Mouse (Mus musculus): ENCODE measurements around the gene Utrn. TPM values are rescaled to one million over a fixed set of nuclear protein-coding genes. Genes with fewer than 3 reads are reported as not detected.
A peak's percentile ranks its signal among the peaks of the same experiment; 100 is the strongest.

Utrn gene
- polyA plus RNA-seq, 1 experiment from 2014 or later = 49.7 TPM

DNA sequence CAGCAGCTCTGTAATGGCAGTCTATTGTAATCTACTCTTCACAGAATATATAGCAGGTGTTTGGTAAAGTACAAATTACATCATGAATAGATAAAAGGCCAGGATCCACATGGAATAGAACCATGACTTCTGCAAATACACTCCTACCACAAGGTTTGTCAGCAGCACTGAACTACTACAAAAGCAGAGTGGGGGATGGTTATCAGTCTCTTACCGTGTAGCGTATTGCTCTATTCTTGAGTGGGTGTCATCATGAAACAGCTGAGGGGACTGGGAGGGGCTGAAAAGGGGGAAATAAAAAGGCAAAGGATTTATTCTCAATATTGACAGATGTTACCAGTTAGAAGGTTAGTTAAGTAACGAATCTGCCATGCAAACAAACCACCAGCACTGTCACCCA lies 454.2 kb downstream of the Utrn start:
- no peak for ATAC-seq (replicated peaks; ENCODE audit: low FRiP score)
- Histone ChIP-seq H3K9ac (ENCODE audit: low read length) (no peak overlapping the region), H3K4me3 (ENCODE audit: low read depth, low read length) (no peak overlapping the region), H3K36me3 (ENCODE audit: control insufficient read depth, insufficient read depth, low read length) (no peaks in the 10 kb centered on the region), H3K27ac (ENCODE audit: low read depth, low read length) (no peak overlapping the region), H3K4me2 (ENCODE audit: low read depth, low read length, severe bottlenecking) (no peak overlapping the region), H3K27me3 (ENCODE audit: control insufficient read depth, insufficient read depth, low read length) (no peaks in the 10 kb centered on the region), H3K4me1 (replicated peaks; ENCODE audit: control insufficient read depth, insufficient read depth, low read length) (no peaks in the 10 kb centered on the region), H3K9me3 (ENCODE audit: control insufficient read depth, low read length) (no peaks in the 10 kb centered on the region)
- no peak for DNase-seq (ENCODE audit: low spot score)
- WGBS = 84% methylated on average over 3 of the region's 3 CpGs

GRCm38 (mm10) chr10:12406338-12407110 lies 462.6 kb downstream of the Utrn start:
- Histone ChIP-seq H3K27me3 (ENCODE audit: control insufficient read depth, insufficient read depth, low read length) (no peaks in the 10 kb centered on the region), H3K36me3 (ENCODE audit: control insufficient read depth, insufficient read depth, low read length) (no peaks in the 10 kb centered on the region), H3K4me1 (replicated peaks; ENCODE audit: control insufficient read depth, insufficient read depth, low read length) (no peaks in the 10 kb centered on the region), H3K9ac (ENCODE audit: low read length) (no peak overlapping the region), H3K4me3 (ENCODE audit: low read depth, low read length) (no peak overlapping the region), H3K27ac (ENCODE audit: low read depth, low read length) (no peak overlapping the region), H3K4me2 (ENCODE audit: low read depth, low read length, severe bottlenecking) (no peak overlapping the region), H3K9me3 (ENCODE audit: control insufficient read depth, low read length) (no peaks in the 10 kb centered on the region)
- ATAC-seq (replicated peaks; ENCODE audit: low FRiP score) (no peak), DNase-seq (ENCODE audit: low spot score) (no peak)
- WGBS = 91% methylated on average over 12 of the region's 12 CpGs

DNA sequence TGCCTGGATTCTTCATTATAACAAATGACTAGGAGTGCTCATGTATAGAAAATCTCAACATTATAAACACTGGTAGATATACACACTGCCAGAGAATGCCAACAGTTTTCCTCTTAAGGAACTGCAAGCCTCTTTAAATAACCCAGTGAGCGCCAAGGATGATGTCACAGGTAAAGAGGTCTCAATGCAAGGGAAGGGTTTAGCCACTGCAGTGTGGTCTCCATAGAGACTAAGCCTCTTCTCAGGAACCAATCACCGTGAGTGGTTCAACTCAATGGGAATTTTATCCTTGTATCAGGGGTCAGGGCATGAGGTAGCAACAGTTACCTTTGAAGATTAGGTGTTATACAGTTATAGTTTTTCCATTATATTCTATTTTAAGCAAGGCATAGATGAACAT lies 469.7 kb downstream of the Utrn start:
- Histone ChIP-seq H3K27ac (ENCODE audit: low read depth, low read length) (no peak overlapping the region), H3K4me3 (ENCODE audit: low read depth, low read length) (no peak overlapping the region), H3K36me3 (ENCODE audit: control insufficient read depth, insufficient read depth, low read length) (no peaks in the 10 kb centered on the region), H3K9me3 (ENCODE audit: control insufficient read depth, low read length) (no peaks in the 10 kb centered on the region), H3K4me1 (replicated peaks; ENCODE audit: control insufficient read depth, insufficient read depth, low read length) (0 out of 2 replicates have a peak, but pooled peaks cover 1% of the 10 kb centered on the region), H3K27me3 (ENCODE audit: control insufficient read depth, insufficient read depth, low read length) (no peaks in the 10 kb centered on the region), H3K9ac (ENCODE audit: low read length) (no peak overlapping the region), H3K4me2 (ENCODE audit: low read depth, low read length, severe bottlenecking) (no peak overlapping the region)
- peak; percentile 86 for ATAC-seq (replicated peaks; ENCODE audit: low FRiP score)
- WGBS = 19% methylated on average over 2 of the region's 2 CpGs
- DNase-seq (ENCODE audit: low spot score) = no peak

- 96% methylated on average over 1 of the region's 1 CpGs for WGBS
Observed at GRCm38 (mm10) chr10:12380139-12380538, 489.0 kb downstream of the Utrn start.

GRCm38 (mm10) chr10:12379123-12379522 lies 490.0 kb downstream of the Utrn start:
- ATAC-seq (replicated peaks; ENCODE audit: low FRiP score) (no peak), DNase-seq (ENCODE audit: low spot score) (no peak)
- Histone ChIP-seq H3K9ac (ENCODE audit: low read length) (no peak overlapping the region), H3K27ac (ENCODE audit: low read depth, low read length) (no peak overlapping the region), H3K27me3 (ENCODE audit: control insufficient read depth, insufficient read depth, low read length) (no peaks in the 10 kb centered on the region), H3K36me3 (ENCODE audit: control insufficient read depth, insufficient read depth, low read length) (no peaks in the 10 kb centered on the region), H3K4me1 (replicated peaks; ENCODE audit: control insufficient read depth, insufficient read depth, low read length) (no peaks in the 10 kb centered on the region), H3K9me3 (ENCODE audit: control insufficient read depth, low read length) (no peaks in the 10 kb centered on the region), H3K4me3 (ENCODE audit: low read depth, low read length) (no peak overlapping the region), H3K4me2 (ENCODE audit: low read depth, low read length, severe bottlenecking) (no peak overlapping the region)
- 100% methylated on average over 1 of the region's 1 CpGs for WGBS

More at GRCm38 (mm10) chr10:12380139-12380538, 489.0 kb downstream of the Utrn start:
- Histone ChIP-seq H3K4me1 (replicated peaks; ENCODE audit: control insufficient read depth, insufficient read depth, low read length) (no peaks in the 10 kb centered on the region), H3K9ac (ENCODE audit: low read length) (no peak overlapping the region), H3K36me3 (ENCODE audit: control insufficient read depth, insufficient read depth, low read length) (no peaks in the 10 kb centered on the region), H3K27me3 (ENCODE audit: control insufficient read depth, insufficient read depth, low read length) (no peaks in the 10 kb centered on the region), H3K4me3 (ENCODE audit: low read depth, low read length) (no peak overlapping the region), H3K27ac (ENCODE audit: low read depth, low read length) (no peak overlapping the region), H3K9me3 (ENCODE audit: control insufficient read depth, low read length) (no peaks in the 10 kb centered on the region), H3K4me2 (ENCODE audit: low read depth, low read length, severe bottlenecking) (no peak overlapping the region)
- DNase-seq (ENCODE audit: low spot score) (no peak), ATAC-seq (replicated peaks; ENCODE audit: low FRiP score) (no peak)

DNA sequence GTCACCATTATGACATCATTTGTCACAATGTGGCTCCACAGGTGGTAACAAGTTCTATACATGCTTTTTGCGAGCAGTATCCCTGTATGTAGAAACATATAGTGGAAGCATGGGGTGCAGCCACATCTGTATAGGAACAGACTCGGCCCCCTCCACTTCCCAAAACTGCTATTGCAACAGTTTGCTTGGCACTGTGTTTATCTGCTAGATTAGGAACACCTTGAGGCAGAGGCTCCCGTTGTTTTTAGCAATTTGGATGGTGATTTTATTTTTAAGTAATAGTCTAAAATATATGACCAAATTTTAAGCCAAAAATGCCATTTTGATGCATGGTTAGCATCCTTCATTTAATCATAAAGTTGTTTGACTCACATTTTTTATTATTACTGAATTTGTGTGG lies 491.4 kb downstream of the Utrn start:
- no peak for DNase-seq (ENCODE audit: low spot score)
- H3K9me3 ChIP-seq (ENCODE audit: control insufficient read depth, low read length) = no peaks in the 10 kb centered on the region
- H3K36me3 ChIP-seq (ENCODE audit: control insufficient read depth, insufficient read depth, low read length) = no peaks in the 10 kb centered on the region
- no peak overlapping the region for H3K9ac ChIP-seq (ENCODE audit: low read length)
- no peaks in the 10 kb centered on the region for H3K4me1 ChIP-seq (replicated peaks; ENCODE audit: control insufficient read depth, insufficient read depth, low read length)
- no peaks in the 10 kb centered on the region for H3K27me3 ChIP-seq (ENCODE audit: control insufficient read depth, insufficient read depth, low read length)
- H3K4me2 ChIP-seq (ENCODE audit: low read depth, low read length, severe bottlenecking) = no peak overlapping the region
- WGBS = 72% methylated on average over 3 of the region's 3 CpGs
- H3K4me3 ChIP-seq (ENCODE audit: low read depth, low read length) = no peak overlapping the region
- no peak for ATAC-seq (replicated peaks; ENCODE audit: low FRiP score)
- H3K27ac ChIP-seq (ENCODE audit: low read depth, low read length) = no peak overlapping the region

DNA sequence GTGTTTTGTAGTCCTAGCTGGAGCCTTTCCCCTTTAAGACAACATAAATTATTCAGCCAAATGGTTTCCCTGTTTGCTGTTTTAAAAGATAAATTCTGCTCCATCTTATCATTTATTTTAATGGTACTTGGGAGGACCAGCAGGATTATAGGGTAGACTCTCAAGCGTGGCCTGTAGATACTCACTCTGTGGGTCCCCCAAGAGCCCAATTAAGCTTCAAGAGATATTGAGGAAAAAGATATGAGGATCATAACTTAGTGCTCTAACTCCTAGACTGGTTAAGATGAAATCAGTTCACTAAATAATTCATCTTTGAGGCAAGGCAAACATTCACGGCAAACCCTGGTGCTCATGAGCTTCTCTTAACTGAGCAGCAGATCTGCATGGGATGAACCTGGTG lies 493.1 kb downstream of the Utrn start:
- Histone ChIP-seq H3K4me1 (replicated peaks; ENCODE audit: control insufficient read depth, insufficient read depth, low read length) (no peaks in the 10 kb centered on the region), H3K4me2 (ENCODE audit: low read depth, low read length, severe bottlenecking) (no peak overlapping the region), H3K27me3 (ENCODE audit: control insufficient read depth, insufficient read depth, low read length) (no peaks in the 10 kb centered on the region), H3K9me3 (ENCODE audit: control insufficient read depth, low read length) (no peaks in the 10 kb centered on the region), H3K9ac (ENCODE audit: low read length) (no peak overlapping the region), H3K36me3 (ENCODE audit: control insufficient read depth, insufficient read depth, low read length) (no peaks in the 10 kb centered on the region), H3K27ac (ENCODE audit: low read depth, low read length) (no peak overlapping the region), H3K4me3 (ENCODE audit: low read depth, low read length) (no peak overlapping the region)
- 84% methylated on average over 2 of the region's 2 CpGs for WGBS
- DNase-seq (ENCODE audit: low spot score) (no peak), ATAC-seq (replicated peaks; ENCODE audit: low FRiP score) (no peak)

DNA sequence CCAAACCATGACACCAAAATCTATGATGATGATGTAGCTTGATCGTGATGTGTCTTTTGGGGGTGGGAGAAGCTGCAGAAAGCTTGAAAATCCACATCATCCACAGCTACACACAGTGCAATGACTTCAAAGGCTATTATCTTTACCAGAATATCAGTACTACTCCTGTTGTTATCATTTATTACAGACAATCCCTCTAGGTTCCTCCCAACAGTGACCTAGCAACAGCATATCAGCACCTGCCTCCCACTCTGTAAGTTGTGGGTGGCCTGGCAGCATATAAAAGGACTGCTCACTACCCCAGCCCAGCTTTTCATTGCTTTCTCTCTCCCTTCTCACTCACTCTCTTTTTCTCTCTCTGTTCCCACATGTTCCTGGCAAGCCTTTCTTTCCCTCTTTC lies 494.4 kb downstream of the Utrn start:
- ATAC-seq (replicated peaks; ENCODE audit: low FRiP score) = no peak
- H3K9ac ChIP-seq (ENCODE audit: low read length) = no peak overlapping the region
- H3K9me3 ChIP-seq (ENCODE audit: control insufficient read depth, low read length) = no peaks in the 10 kb centered on the region
- H3K4me2 ChIP-seq (ENCODE audit: low read depth, low read length, severe bottlenecking) = no peak overlapping the region
- H3K4me3 ChIP-seq (ENCODE audit: low read depth, low read length) = no peak overlapping the region
- H3K27me3 ChIP-seq (ENCODE audit: control insufficient read depth, insufficient read depth, low read length) = no peaks in the 10 kb centered on the region
- no peaks in the 10 kb centered on the region for H3K4me1 ChIP-seq (replicated peaks; ENCODE audit: control insufficient read depth, insufficient read depth, low read length)
- WGBS = 81% methylated on average over 1 of the region's 1 CpGs
- H3K36me3 ChIP-seq (ENCODE audit: control insufficient read depth, insufficient read depth, low read length) = no peaks in the 10 kb centered on the region
- H3K27ac ChIP-seq (ENCODE audit: low read depth, low read length) = no peak overlapping the region
- no peak for DNase-seq (ENCODE audit: low spot score)

DNA sequence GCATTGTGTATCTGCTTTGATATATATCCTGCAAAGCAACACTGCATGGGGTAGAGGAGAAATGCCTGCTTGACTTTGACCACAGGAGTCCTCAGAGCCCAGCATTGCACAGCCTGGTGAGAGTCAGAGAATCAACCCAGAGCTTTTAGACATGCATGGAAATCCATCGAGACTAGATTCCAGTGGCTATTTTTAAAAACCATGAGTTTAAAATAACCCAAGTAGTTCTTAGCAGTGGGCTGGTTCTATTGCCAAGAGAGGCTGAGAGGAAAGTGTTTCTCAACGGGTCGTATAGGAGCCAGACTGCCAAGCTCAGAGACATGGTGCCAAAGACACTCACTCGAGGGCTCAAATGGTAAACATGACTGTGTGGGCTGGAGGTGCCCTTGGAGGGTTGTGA lies 514.6 kb downstream of the Utrn start:
- Histone ChIP-seq H3K27me3 (ENCODE audit: control insufficient read depth, insufficient read depth, low read length) (no peaks in the 10 kb centered on the region), H3K36me3 (ENCODE audit: control insufficient read depth, insufficient read depth, low read length) (no peaks in the 10 kb centered on the region), H3K9ac (ENCODE audit: low read length) (no peak overlapping the region), H3K27ac (ENCODE audit: low read depth, low read length) (no peak overlapping the region), H3K4me3 (ENCODE audit: low read depth, low read length) (no peak overlapping the region), H3K4me1 (replicated peaks; ENCODE audit: control insufficient read depth, insufficient read depth, low read length) (no peaks in the 10 kb centered on the region), H3K9me3 (ENCODE audit: control insufficient read depth, low read length) (no peaks in the 10 kb centered on the region), H3K4me2 (ENCODE audit: low read depth, low read length, severe bottlenecking) (no peak overlapping the region)
- WGBS = 92% methylated on average over 4 of the region's 4 CpGs
- ATAC-seq (replicated peaks; ENCODE audit: low FRiP score) = no peak
- DNase-seq (ENCODE audit: low spot score) = no peak

All from forebrain, embryonic 11.5 days (tissue).